Mouse (Mus musculus) hematopoietic stem cell, adult 5-6 weeks (primary cell): ENCODE data around the gene Rsph3a. TPM values are rescaled to one million over a fixed set of nuclear protein-coding genes. Genes with fewer than 3 reads are reported as not detected.
"Not testable (repeated sequence)": the region's sequence is repeated elsewhere in the genome, so short reads cannot be mapped to it uniquely, and the experiment has no call there.

Experiments used
- ATAC-seq, 2 experiments: fragments of 125-278 bp in 1 of 2; replicated peaks in 1 of 2; 2 replicates each; pipeline ENCODE4 v1.8.0; 2016 to 2017; ENCODE audit warnings: inconsistent platforms in 2 of 2, mild to moderate bottlenecking in 2 of 2, moderate number of reproducible peaks in 2 of 2, low read depth in 1 of 2, moderate TSS enrichment in 1 of 2; ENCODE audit not compliant: low FRiP score in 2 of 2, poor library complexity in 2 of 2, severe bottlenecking in 2 of 2, insufficient read depth in 1 of 2, low TSS enrichment in 1 of 2
- total RNA-seq: library from RNA; stranded (forward); fragments of 172-1452, 232-1000 nt; gene quantifications from 2 replicates; pipeline ENCODE4 v1.2.3, GENCODE M21; 2017

The Rsph3a gene
- total RNA-seq, 1 experiment from 2014 or later = 116 TPM

- ATAC-seq = peak; percentile 76 to 82
Measured at GRCm38 (mm10) chr17:7925413-7926160, 19.8 kb upstream of the Rsph3a start, which contains the start of gene Tagap. Gene Tagap (plus strand): TSS chr17:7926000.

GRCm38 (mm10) chr17:7927582-7928535, 17.6 kb upstream of the Rsph3a start:
- ATAC-seq = peak; percentile 68 to 77

GRCm38 (mm10) chr17:7928662-7929061, 16.8 kb upstream of the Rsph3a start:
- no peak for ATAC-seq

GRCm38 (mm10) chr17:7929279-7929678, 16.1 kb upstream of the Rsph3a start:
- no peak for ATAC-seq

GRCm38 (mm10) chr17:7931096-7931990, 14.1 kb upstream of the Rsph3a start:
- no peak for ATAC-seq

- ATAC-seq = not testable (repeated sequence)
Measured at GRCm38 (mm10) chr17:7932121-7932520, 13.3 kb upstream of the Rsph3a start.

- ATAC-seq = peak; percentile 67 to 72; a peak in 3 of 4 replicates
Measured at GRCm38 (mm10) chr17:7939640-7940039, 5.8 kb upstream of the Rsph3a start.

- peak in 1 of 2 experiments; percentile 9; a peak in 2 of 4 replicates for ATAC-seq
Measured at GRCm38 (mm10) chr17:7946053-7946627, 726 bp downstream of the Rsph3a start.

- ATAC-seq = not testable (repeated sequence)
Measured at GRCm38 (mm10) chr17:7951333-7951732, 5.9 kb downstream of the Rsph3a start.

GRCm38 (mm10) chr17:7957242-7957641, 11.8 kb downstream of the Rsph3a start:
- ATAC-seq = not testable (repeated sequence)

GRCm38 (mm10) chr17:7963333-7963732, 17.9 kb downstream of the Rsph3a start:
- not testable (repeated sequence) for ATAC-seq

GRCm38 (mm10) chr17:7964398-7964797, 19.0 kb downstream of the Rsph3a start:
- ATAC-seq = peak; percentile 21 to 23; a peak in 1 of 4 replicates

- ATAC-seq = not testable (repeated sequence)
Measured at GRCm38 (mm10) chr17:7968490-7968889, 23.1 kb downstream of the Rsph3a start.

- not testable (repeated sequence) for ATAC-seq
Measured at GRCm38 (mm10) chr17:7969782-7970181, 24.4 kb downstream of the Rsph3a start.

GRCm38 (mm10) chr17:7983484-7983883, 38.1 kb downstream of the Rsph3a start:
- peak; percentile 54 to 67; a peak in 3 of 4 replicates for ATAC-seq

- ATAC-seq = not testable (repeated sequence)
Measured at GRCm38 (mm10) chr17:7985597-7985996, 40.2 kb downstream of the Rsph3a start.

- ATAC-seq = not testable (repeated sequence)
Measured at GRCm38 (mm10) chr17:7987038-7987437, 41.6 kb downstream of the Rsph3a start.
